Mouse (Mus musculus) embryo, embryonic 9.5 days (tissue): ENCODE measurements around the gene Iqcc.

Source experiments
- DNase-seq: peaks from one replicate; pipeline ENCODE4 v3.0.0-alpha.2; 2017; ENCODE audit errors: extremely low spot score

Gene Iqcc

DNA sequence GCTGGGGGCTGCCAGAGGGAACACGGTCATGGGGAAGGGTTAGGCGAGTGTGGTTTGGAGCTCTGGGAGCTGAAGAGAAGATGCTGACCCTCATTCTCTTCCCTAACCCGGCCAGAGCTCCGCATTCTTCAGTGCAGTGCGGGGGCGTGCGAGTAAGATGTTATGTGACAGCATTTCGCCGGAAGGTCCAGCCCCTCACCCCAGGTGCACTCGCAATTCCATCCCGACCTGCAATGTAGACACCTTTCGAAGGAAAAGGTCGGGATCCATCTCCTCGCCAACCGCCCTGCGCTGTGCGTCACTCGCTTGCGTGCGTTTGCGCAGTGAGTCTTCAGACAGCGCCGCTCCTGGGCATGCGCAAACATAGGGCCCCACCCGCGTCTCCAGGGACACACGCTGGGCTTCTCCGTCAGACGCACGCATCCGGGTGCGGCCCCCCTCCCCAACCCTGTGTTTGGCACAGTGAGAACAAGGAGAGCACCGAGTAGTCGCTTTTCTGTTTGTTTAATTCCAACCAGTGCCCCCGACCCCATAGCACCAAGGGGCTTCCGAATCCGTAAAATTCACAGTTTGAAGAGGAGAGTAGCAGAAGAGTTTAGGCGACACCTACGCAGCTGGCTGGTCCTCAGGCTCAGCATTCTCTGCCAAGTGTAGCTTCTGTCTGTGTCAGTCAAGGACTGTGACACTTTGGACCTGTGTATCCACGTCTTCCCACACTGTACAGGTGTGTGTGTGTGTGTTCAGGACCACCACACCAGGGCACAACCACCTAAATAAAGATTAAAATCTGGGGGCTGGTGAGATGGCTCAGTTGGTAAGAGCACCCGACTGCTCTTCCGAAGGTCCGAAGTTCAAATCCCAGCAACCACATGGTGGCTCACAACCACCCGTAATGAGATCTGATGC lies at the start of gene Iqcc:
TSS of gene Iqcc (minus strand) at position 314 of the 906 bp plus-strand sequence.
- DNase-seq: peak; percentile 90

GRCm38 (mm10) chr4:129662255-129662813 lies 43.4 kb upstream of the Iqcc start:
- no peak for DNase-seq

GRCm38 (mm10) chr4:129661584-129661983 lies 42.7 kb upstream of the Iqcc start:
- no peak for DNase-seq

DNA sequence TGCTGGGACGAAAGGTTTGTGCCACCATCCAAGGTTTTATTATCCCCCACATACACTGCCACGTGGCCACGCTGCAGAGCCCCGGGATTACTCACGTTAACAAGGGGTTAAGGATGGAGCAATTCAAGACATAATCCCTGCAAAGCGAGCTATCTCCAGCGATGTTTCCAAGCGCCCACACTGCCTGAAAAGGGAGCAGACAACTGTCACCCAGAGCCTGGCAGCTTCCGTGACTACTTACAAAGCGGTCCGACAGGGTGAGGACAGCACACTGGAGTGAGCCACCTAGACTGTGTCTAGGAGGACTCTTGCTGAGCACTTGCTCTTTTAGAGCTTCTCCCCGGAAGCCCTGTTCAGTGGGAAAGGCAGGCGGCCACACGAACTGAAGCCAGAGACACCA lies 35.9 kb upstream of the Iqcc start:
- DNase-seq: no peak

GRCm38 (mm10) chr4:129650359-129650758 lies 31.5 kb upstream of the Iqcc start:
- DNase-seq: no peak

- no peak for DNase-seq
These were observed 29.8 kb upstream of the Iqcc start for GRCm38 (mm10) chr4:129648656-129649055.

GRCm38 (mm10) chr4:129645204-129645603 lies 26.3 kb upstream of the Iqcc start:
- no peak for DNase-seq

GRCm38 (mm10) chr4:129641756-129642155 lies 22.9 kb upstream of the Iqcc start:
- no peak for DNase-seq

DNA sequence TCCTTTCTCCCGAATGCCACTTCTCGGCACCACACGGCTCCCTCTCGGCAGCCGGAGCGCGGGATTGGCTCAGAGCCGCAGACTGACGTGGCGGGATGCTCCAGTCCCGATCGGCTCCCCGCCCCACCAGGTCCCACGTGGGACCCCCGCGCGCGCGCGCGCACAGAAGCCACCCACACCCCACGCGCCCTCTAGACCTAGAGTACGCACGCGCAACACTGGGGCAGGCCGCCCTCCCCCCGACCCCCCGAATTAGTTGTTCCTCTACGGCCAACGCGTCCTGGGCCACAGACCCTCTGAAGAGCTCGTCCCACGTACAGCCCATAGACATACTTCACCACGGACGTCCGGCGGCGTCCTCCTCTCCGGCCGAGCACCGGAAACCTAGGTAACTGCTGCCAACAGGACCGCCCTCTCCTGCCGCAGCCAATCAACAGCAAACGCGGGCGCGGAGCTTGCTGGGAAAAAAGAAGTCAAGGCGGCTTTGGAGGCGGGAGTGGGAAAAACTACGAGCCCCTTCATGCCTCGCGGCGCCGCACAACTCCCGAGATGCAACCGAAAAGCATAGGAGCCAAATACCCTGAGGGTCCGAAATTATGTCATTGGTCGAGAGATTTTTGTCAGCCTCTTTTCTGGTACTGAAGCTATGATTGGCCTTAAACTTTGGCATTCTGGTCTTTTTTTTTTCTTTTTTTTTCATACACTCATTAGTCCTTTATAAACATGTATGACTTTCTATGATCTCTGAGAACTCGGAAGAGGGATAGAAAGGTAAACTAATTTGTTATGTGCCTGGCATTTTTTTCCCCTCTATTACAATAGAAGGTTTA lies 22.0 kb upstream of the Iqcc start, which contains the start of gene Txlna:
TSS of gene Txlna (minus strand) at position 428 of the 830 bp plus-strand sequence.
- peak; percentile 95 for DNase-seq

DNA sequence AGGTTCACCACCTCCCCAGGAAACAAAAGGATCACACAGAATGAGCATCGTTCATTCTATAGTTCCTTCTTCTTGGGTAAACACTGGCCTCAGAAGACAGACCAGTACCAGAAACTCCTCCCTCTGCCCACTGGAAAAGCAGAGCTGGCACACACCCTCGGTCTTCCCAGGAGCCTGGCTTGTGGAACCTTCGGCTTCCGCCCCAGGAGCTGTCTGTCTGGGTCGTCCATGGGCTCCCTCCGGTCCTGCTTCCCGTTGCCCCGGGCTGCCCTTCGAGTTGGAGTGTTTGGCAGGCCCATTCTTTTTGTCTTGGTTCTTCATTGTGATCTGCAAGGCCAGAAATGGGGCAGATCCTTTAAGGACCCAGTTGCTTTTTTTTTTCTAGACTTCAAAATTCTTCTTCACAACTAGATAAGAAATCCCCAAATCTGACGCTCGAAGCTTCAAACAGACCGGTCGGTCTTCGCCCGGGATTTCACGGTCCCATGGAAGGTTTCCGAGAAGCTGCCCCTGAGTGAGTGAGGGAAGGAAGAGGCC lies 21.3 kb upstream of the Iqcc start:
- peak; percentile 8 for DNase-seq

- DNase-seq: no peak
These were observed 20.3 kb upstream of the Iqcc start for GRCm38 (mm10) chr4:129639221-129639620.

DNA sequence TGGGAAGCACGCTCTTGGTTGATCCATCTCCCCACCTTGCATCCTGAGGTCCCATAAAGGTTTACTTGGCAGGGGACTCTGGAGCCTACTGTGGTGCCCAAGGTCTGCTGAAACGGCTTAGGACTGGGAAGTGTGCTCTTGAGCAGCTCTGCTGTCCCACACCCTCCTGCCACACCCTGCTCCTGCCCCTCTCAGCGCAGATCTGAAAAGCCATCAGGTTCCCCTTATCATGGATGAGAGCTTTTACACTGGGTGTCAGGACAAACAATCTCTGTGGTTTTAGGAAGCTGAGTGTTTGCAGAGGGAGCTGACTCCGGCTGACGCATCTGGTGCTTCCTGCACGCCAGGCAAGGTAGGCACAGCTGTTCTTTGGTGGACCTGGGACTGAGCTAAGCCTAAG lies 15.0 kb upstream of the Iqcc start:
- DNase-seq: no peak

DNA sequence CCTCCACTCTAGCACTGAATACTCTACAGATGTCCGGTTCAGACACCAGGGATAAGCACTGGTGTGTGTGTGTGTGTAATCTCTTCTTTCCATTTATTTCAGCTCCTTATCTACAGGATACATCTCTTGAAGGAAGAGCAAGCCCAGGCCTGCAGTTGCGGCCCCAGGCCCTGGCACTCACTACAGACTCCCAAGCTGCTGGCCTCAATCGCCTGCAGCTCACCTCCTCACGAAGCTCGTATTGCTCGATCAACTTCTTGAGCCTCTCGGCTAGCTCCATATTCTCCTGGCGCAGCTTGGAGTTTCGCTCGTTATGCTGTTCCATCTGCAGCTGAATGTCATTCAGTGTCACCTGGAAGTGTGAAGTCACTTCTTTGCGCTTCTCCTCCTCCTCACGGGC lies 13.0 kb upstream of the Iqcc start:
- no peak for DNase-seq

DNA sequence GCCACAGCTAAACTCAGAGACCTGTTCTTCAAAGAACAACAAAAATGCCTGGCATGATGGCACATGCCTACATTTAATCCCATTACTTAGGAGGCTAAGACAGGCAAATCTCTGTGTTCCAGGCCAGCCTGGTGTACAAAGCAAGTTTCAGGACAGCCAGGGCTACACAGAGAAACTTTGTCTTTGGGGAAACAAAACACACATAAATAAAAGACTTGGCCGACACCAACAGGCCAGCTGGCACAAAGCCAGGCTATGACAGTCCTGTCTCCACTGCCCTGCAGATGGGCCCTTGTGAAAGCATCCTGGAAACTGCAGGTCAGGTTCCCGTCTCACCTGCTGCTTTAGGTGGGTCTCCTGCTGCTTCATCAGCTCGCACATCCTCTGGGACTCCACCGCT lies 12.0 kb upstream of the Iqcc start:
- DNase-seq: no peak

- no peak for DNase-seq
These were observed 7.1 kb upstream of the Iqcc start for GRCm38 (mm10) chr4:129626035-129626434.

GRCm38 (mm10) chr4:129625496-129625895 lies 6.6 kb upstream of the Iqcc start:
- no peak for DNase-seq

DNA sequence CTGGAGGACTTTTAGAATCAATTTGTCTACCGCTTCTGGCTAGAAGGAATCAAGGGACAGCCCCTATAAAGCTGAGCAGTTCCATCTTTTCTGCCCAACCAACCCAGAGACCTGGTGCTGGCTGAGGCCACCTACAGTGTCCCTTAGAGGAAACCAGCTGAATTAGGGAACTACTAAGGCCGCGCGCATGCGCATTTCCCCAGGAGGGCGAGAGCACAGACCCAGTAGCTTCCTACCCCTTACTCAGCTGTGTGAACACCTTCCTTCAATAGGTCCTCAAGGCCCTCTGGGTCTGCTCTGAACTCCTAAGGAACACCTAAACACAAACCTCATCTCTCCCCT lies 6.1 kb upstream of the Iqcc start:
- peak; percentile 69 for DNase-seq

DNA sequence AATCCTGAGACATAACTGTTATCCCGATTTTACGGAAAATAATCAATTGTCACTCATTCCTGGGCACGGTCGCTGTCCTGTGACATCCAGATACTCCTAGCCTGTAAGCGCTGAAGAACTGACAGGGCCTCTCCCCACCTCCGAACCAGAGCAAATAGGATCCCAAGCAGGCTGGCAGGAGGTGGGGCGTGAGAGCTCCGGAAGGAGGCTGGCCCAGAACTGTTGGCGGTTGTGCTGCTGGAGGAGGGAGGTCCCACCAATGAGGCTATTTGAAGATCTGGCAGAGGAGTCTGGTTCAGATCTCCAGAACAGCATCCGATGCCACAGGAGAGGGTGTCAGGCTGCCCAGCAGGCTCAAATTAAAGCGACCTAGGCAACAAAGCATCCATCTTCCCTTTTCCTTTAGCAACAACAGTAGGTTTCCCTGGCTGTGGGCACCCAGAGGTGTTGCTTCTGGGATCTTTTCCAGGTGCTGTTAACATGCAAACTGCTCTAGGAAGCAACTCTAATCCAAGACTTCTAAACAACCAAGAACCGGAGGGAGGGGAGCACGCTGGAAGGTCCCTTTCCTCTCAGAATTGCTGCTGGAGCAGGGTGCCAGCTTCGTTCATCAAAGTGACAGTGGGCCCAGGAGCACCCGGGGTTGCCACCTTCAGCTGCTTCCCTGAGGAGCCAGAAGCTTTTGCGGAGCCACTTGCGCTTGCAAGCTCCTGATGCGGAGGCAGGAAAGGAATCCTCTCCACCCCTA lies 5.6 kb upstream of the Iqcc start:
- peak; percentile 85 for DNase-seq

GRCm38 (mm10) chr4:129623681-129624091 lies 4.8 kb upstream of the Iqcc start, which contains the start of gene Ccdc28b:
Ccdc28b (minus strand) TSS chr4:129623947.
- peak; percentile 50 for DNase-seq

GRCm38 (mm10) chr4:129622803-129623535 lies 4.1 kb upstream of the Iqcc start:
- no peak for DNase-seq
